Mouse (Mus musculus): Measurements from ENCODE around the gene Pcdh7. TPM values are rescaled to one million over a fixed set of nuclear protein-coding genes. Genes with fewer than 3 reads are reported as not detected.

Gene Pcdh7
- polyA plus RNA-seq, 1 experiment from 2014 or later, result 16.0 TPM

DNA sequence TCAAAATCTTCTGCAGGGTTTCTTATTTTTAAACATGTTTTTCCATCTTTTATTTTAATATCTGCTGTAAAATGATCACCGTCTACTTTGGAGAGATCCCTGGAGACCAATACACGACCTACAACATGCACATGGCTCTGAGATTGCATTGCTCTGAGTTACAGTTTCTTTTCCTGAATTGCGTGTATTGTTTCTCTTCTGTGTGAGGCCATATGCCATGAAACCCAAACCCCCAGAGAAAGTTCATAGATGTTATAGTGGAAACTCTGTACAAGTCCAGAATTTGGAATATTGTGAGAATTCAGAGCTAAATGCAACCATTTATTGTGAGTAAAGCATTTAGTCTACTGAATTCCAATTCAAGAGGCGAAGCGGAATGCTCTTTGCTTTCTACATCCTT is 203.4 kb downstream of the Pcdh7 start:
- H3K9me3 ChIP-seq (ENCODE audit: control insufficient read depth, low read length), result no peaks in the 10 kb centered on the region
- 91% methylated on average over 5 of the region's 5 CpGs for WGBS
- no peaks in the 10 kb centered on the region for H3K27me3 ChIP-seq (replicated peaks; ENCODE audit: control insufficient read depth, insufficient read depth, low read length)
- H3K4me3 ChIP-seq (replicated peaks; ENCODE audit: low read length), result no peak overlapping the region
- H3K4me1 ChIP-seq (replicated peaks; ENCODE audit: control insufficient read depth, insufficient read depth, low read length), result no peaks in the 10 kb centered on the region
- H3K27ac ChIP-seq (ENCODE audit: low read length), result no peak overlapping the region
- H3K4me2 ChIP-seq (ENCODE audit: low read length), result no peak overlapping the region
- H3K36me3 ChIP-seq (ENCODE audit: control insufficient read depth, insufficient read depth), result no peaks in the 10 kb centered on the region
- no peak overlapping the region for H3K9ac ChIP-seq (replicated peaks; ENCODE audit: low read depth, low read length)
- ATAC-seq, result no peak

DNA sequence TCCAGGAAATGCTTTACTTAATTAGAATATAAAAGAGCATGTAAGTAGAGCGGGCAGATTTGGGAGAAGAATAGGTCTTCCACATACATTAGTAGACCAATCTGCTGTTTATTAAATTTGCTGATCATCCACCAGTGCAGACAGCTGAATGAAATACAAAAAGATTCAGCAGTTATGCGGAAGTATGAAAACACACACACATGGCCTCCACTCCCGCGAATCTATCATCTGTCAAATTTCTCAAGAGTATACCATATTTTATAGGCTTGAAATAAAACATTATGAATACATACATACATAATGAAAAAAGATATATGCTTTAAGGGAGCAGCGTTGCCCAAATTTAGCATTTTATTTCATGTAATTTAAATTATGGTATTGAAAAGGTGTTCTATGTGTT is 213.6 kb downstream of the Pcdh7 start:
- ATAC-seq, result peak; percentile 47; the same call in 1 of the 2 replicates
- WGBS, result 55% methylated on average over 5 of the region's 5 CpGs

DNA sequence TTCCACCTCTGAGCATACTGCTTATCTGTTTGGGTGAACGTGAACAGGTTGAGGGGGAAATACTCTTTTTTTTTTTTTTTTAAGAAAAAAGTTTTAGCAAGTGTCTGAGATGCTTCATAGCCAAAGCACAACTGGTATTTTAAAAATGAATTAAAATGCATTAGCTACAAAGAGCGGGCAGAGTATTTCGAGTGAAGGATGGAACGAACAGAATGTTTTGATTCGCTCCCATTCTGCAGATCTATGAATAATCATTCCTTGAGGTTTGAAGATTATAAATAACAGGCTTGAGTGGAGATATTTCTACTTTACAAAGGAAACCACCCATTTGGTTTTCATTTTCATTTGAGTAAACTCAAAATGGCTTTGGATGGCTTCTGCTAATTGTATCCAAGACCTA is 214.0 kb downstream of the Pcdh7 start:
- Histone ChIP-seq H3K4me1 (replicated peaks; ENCODE audit: control insufficient read depth, insufficient read depth, low read length) (no peaks in the 10 kb centered on the region), H3K4me2 (ENCODE audit: low read length) (no peak overlapping the region), H3K9me3 (ENCODE audit: control insufficient read depth, low read length) (no peaks in the 10 kb centered on the region), H3K4me3 (replicated peaks; ENCODE audit: low read length) (no peak overlapping the region), H3K27ac (ENCODE audit: low read length) (no peak overlapping the region), H3K27me3 (replicated peaks; ENCODE audit: control insufficient read depth, insufficient read depth, low read length) (no peaks in the 10 kb centered on the region), H3K36me3 (ENCODE audit: control insufficient read depth, insufficient read depth) (no peaks in the 10 kb centered on the region), H3K9ac (replicated peaks; ENCODE audit: low read depth, low read length) (no peak overlapping the region)
- ATAC-seq, result peak; percentile 47
- WGBS, result 69% methylated on average over 5 of the region's 5 CpGs

More for the DNA sequence above, 213.6 kb downstream of the Pcdh7 start:
- H3K4me1 ChIP-seq (replicated peaks; ENCODE audit: control insufficient read depth, insufficient read depth, low read length), result no peaks in the 10 kb centered on the region
- H3K4me3 ChIP-seq (replicated peaks; ENCODE audit: low read length), result no peak overlapping the region
- H3K9ac ChIP-seq (replicated peaks; ENCODE audit: low read depth, low read length), result no peak overlapping the region
- no peaks in the 10 kb centered on the region for H3K36me3 ChIP-seq (ENCODE audit: control insufficient read depth, insufficient read depth)
- no peaks in the 10 kb centered on the region for H3K9me3 ChIP-seq (ENCODE audit: control insufficient read depth, low read length)
- H3K27me3 ChIP-seq (replicated peaks; ENCODE audit: control insufficient read depth, insufficient read depth, low read length), result no peaks in the 10 kb centered on the region
- no peak overlapping the region for H3K4me2 ChIP-seq (ENCODE audit: low read length)
- no peak overlapping the region for H3K27ac ChIP-seq (ENCODE audit: low read length)

DNA sequence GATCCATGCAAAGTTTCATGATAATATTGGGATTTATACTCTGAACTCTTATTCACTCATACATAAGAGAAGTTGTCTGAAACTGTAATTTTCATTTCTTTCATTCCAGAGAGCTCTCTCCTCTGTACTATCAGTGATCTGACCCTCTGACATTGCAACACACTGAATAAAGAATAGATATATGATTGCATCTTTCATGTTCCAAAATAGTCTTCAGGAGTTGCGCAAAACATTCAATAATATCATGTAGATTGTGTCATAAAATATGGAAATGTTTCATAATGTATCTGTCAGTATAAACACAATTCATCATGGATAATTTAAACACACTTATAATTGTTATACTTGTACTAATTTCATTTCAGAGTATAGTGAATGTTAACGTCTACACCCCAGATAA is 216.9 kb downstream of the Pcdh7 start:
- ATAC-seq, result no peak
- Histone ChIP-seq H3K4me1 (replicated peaks; ENCODE audit: control insufficient read depth, insufficient read depth, low read length) (no peaks in the 10 kb centered on the region), H3K4me2 (ENCODE audit: low read length) (no peak overlapping the region), H3K9me3 (ENCODE audit: control insufficient read depth, low read length) (no peaks in the 10 kb centered on the region), H3K27ac (ENCODE audit: low read length) (no peak overlapping the region), H3K4me3 (replicated peaks; ENCODE audit: low read length) (no peak overlapping the region), H3K9ac (replicated peaks; ENCODE audit: low read depth, low read length) (no peak overlapping the region), H3K36me3 (ENCODE audit: control insufficient read depth, insufficient read depth) (no peaks in the 10 kb centered on the region), H3K27me3 (replicated peaks; ENCODE audit: control insufficient read depth, insufficient read depth, low read length) (no peaks in the 10 kb centered on the region)
- 93% methylated on average over 2 of the region's 2 CpGs for WGBS

DNA sequence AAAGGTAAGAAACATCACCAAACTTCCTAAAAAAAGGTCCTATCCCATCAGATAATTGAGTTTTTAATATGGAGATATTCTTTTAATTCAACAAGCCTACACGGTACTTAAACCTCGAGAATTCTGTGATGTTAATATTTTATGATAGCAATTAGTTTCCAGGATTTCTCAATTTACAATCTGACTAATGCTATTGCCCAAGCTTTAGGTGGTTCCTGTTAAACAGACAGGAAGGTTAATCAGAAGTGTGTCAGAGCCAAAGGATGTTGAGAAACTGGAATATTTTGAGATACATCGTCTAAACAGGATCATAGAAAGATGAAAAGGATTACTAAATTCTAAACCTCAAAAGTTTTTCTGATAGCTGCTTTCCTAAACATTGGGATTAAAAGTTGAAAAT is 222.7 kb downstream of the Pcdh7 start:
- no peaks in the 10 kb centered on the region for H3K4me1 ChIP-seq (replicated peaks; ENCODE audit: control insufficient read depth, insufficient read depth, low read length)
- H3K9ac ChIP-seq (replicated peaks; ENCODE audit: low read depth, low read length), result no peak overlapping the region
- no peaks in the 10 kb centered on the region for H3K9me3 ChIP-seq (ENCODE audit: control insufficient read depth, low read length)
- no peaks in the 10 kb centered on the region for H3K27me3 ChIP-seq (replicated peaks; ENCODE audit: control insufficient read depth, insufficient read depth, low read length)
- no peak overlapping the region for H3K4me3 ChIP-seq (replicated peaks; ENCODE audit: low read length)
- H3K4me2 ChIP-seq (ENCODE audit: low read length), result no peak overlapping the region
- H3K27ac ChIP-seq (ENCODE audit: low read length), result no peak overlapping the region
- H3K36me3 ChIP-seq (ENCODE audit: control insufficient read depth, insufficient read depth), result no peaks in the 10 kb centered on the region
- no peak for ATAC-seq
- 73% methylated on average over 3 of the region's 3 CpGs for WGBS

DNA sequence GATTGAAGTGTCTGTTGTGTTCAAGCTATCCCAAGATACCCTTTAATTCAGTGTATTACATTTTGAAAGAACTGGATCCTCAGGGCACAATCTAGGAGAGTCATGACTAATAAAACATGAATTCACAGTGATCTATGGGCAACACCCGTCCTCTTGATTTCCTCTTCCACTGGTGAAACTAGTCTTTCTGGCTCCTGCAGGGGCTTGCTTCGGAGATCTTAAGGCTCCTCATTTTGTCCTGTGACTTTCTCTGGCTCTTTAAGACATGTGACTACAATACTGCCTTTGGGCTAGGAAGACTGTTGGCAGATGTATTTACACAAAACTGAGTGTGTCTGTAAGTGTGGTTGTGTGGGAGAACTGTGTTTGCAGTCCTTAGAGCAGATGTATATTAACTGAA is 225.4 kb downstream of the Pcdh7 start:
- Histone ChIP-seq H3K27me3 (replicated peaks; ENCODE audit: control insufficient read depth, insufficient read depth, low read length) (no peaks in the 10 kb centered on the region), H3K4me3 (replicated peaks; ENCODE audit: low read length) (no peak overlapping the region), H3K4me2 (ENCODE audit: low read length) (no peak overlapping the region), H3K9me3 (ENCODE audit: control insufficient read depth, low read length) (no peaks in the 10 kb centered on the region), H3K27ac (ENCODE audit: low read length) (no peak overlapping the region), H3K36me3 (ENCODE audit: control insufficient read depth, insufficient read depth) (no peaks in the 10 kb centered on the region), H3K4me1 (replicated peaks; ENCODE audit: control insufficient read depth, insufficient read depth, low read length) (no peaks in the 10 kb centered on the region), H3K9ac (replicated peaks; ENCODE audit: low read depth, low read length) (no peak overlapping the region)
- WGBS, result 92% methylated on average over 2 of the region's 2 CpGs
- ATAC-seq, result no peak

DNA sequence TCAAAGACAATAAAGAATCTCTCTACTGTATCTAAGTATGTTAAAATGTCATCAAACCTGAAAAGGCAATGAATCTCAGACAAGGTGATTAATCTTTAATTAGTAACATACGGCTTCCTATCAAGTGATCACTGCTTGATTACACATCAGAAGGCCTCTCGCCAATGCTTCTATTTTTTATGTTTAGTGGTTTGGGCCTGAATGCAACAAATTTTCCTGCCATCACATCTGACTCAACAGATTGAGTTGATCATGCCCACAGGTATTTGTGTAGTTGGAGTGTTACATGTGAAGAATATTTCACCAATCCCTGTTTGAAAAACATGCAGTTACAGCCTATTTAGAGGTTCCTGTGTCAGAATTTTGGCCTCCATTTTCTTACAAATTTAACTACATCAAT is 225.8 kb downstream of the Pcdh7 start:
- no peak overlapping the region for H3K4me2 ChIP-seq (ENCODE audit: low read length)
- no peak overlapping the region for H3K4me3 ChIP-seq (replicated peaks; ENCODE audit: low read length)
- H3K27me3 ChIP-seq (replicated peaks; ENCODE audit: control insufficient read depth, insufficient read depth, low read length), result no peaks in the 10 kb centered on the region
- H3K9ac ChIP-seq (replicated peaks; ENCODE audit: low read depth, low read length), result no peak overlapping the region
- H3K4me1 ChIP-seq (replicated peaks; ENCODE audit: control insufficient read depth, insufficient read depth, low read length), result no peaks in the 10 kb centered on the region
- H3K27ac ChIP-seq (ENCODE audit: low read length), result no peak overlapping the region
- no peak for ATAC-seq
- no peaks in the 10 kb centered on the region for H3K36me3 ChIP-seq (ENCODE audit: control insufficient read depth, insufficient read depth)
- WGBS, result 87% methylated on average over 2 of the region's 2 CpGs
- H3K9me3 ChIP-seq (ENCODE audit: control insufficient read depth, low read length), result no peaks in the 10 kb centered on the region

DNA sequence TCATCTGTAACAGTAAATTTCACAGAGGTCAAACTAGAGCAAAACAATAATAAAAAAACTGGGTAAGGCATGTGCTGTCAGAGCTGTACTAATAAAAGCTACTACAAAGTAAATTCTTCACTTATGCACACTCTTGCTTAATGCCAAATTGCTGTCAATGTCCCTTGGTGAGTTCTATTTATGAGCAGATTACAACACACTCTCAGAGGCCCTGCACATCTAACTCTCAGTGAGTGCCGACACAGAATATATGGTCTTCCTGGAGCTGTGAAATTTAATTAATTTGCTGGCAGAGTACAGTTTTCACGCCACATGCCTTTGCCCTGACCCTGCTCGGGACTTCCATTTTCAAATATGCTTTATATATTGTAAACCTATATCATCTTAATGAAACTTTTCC is 227.7 kb downstream of the Pcdh7 start:
- no peak overlapping the region for H3K4me2 ChIP-seq (ENCODE audit: low read length)
- ATAC-seq, result no peak
- WGBS, result 63% methylated on average over 3 of the region's 3 CpGs
- H3K4me3 ChIP-seq (replicated peaks; ENCODE audit: low read length), result no peak overlapping the region
- no peaks in the 10 kb centered on the region for H3K4me1 ChIP-seq (replicated peaks; ENCODE audit: control insufficient read depth, insufficient read depth, low read length)
- no peak overlapping the region for H3K27ac ChIP-seq (ENCODE audit: low read length)
- H3K27me3 ChIP-seq (replicated peaks; ENCODE audit: control insufficient read depth, insufficient read depth, low read length), result no peaks in the 10 kb centered on the region
- H3K9me3 ChIP-seq (ENCODE audit: control insufficient read depth, low read length), result no peaks in the 10 kb centered on the region
- H3K9ac ChIP-seq (replicated peaks; ENCODE audit: low read depth, low read length), result no peak overlapping the region
- H3K36me3 ChIP-seq (ENCODE audit: control insufficient read depth, insufficient read depth), result no peaks in the 10 kb centered on the region

DNA sequence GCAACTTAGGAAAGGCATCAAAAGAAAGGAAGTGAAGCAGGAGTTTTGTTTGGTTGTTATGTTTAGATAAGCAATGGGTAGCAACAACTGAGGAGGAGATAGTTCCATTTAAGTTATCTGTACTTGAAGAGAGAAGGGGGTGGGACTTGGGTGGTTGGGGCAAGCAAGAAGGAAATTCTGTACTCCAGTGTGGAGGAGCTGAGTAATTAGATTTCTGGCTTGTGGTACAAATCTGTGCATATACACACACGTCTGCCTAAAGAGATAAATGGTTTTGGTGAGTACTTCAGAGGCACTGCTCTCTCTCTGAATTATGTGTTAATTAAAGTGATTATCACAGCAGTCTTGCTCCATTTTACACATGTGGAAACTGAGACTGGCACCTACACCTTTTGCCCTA is 241.6 kb downstream of the Pcdh7 start:
- H3K4me1 ChIP-seq (replicated peaks; ENCODE audit: control insufficient read depth, insufficient read depth, low read length), result no peaks in the 10 kb centered on the region
- no peak overlapping the region for H3K9ac ChIP-seq (replicated peaks; ENCODE audit: low read depth, low read length)
- no peak overlapping the region for H3K27ac ChIP-seq (ENCODE audit: low read length)
- no peak overlapping the region for H3K4me2 ChIP-seq (ENCODE audit: low read length)
- no peak for ATAC-seq
- H3K27me3 ChIP-seq (replicated peaks; ENCODE audit: control insufficient read depth, insufficient read depth, low read length), result no peaks in the 10 kb centered on the region
- no peak overlapping the region for H3K4me3 ChIP-seq (replicated peaks; ENCODE audit: low read length)
- 63% methylated on average over 1 of the region's 1 CpGs for WGBS
- no peaks in the 10 kb centered on the region for H3K36me3 ChIP-seq (ENCODE audit: control insufficient read depth, insufficient read depth)
- H3K9me3 ChIP-seq (ENCODE audit: control insufficient read depth, low read length), result no peaks in the 10 kb centered on the region

DNA sequence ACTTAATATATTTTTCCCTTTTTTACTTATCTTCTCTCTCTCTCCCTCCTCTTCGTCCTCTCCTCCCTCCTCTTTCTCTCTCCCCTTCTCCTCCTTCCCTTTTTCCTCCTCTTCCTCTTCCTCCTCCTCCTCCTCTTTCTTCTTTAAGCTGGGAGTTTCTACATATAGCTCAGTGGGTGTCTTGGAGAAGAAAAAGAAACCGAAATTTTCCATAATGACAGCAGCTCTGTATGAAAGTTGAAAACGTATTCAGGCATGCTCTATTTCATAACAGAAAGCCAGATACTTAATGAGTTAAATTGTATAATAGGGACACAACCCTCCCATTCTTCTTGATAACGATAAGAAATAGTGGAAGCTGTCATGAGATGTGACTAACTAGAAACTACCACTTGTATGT is 246.0 kb downstream of the Pcdh7 start:
- WGBS, result 48% methylated on average over 4 of the region's 4 CpGs
- no peak overlapping the region for H3K4me2 ChIP-seq (ENCODE audit: low read length)

More for the DNA sequence above, 246.0 kb downstream of the Pcdh7 start:
- Histone ChIP-seq H3K4me3 (replicated peaks; ENCODE audit: low read length) (no peak overlapping the region), H3K36me3 (ENCODE audit: control insufficient read depth, insufficient read depth) (no peaks in the 10 kb centered on the region), H3K4me1 (replicated peaks; ENCODE audit: control insufficient read depth, insufficient read depth, low read length) (no peaks in the 10 kb centered on the region), H3K27me3 (replicated peaks; ENCODE audit: control insufficient read depth, insufficient read depth, low read length) (no peaks in the 10 kb centered on the region), H3K27ac (ENCODE audit: low read length) (no peak overlapping the region), H3K9ac (replicated peaks; ENCODE audit: low read depth, low read length) (no peak overlapping the region), H3K9me3 (ENCODE audit: control insufficient read depth, low read length) (no peaks in the 10 kb centered on the region)
- no peak for ATAC-seq

Measured in forebrain, embryonic 16.5 days (tissue).